Mouse (Mus musculus): ENCODE data around the gene Trpc4ap.

- no peak for TF ChIP-seq EP300 (IDR thresholded peaks at IDR 0.05; ENCODE audit: low read depth)
- TF ChIP-seq CTCF (IDR thresholded peaks at IDR 0.05; ENCODE audit: low read depth) = no peak
Observed at GRCm38 (mm10) chr2:155626277-155626676, 65.9 kb downstream of the Trpc4ap start.

Measured in liver, embryonic 14.5 days (tissue).